Mouse (Mus musculus) lung, adult 2 months (tissue): ENCODE results near the gene Heca.

ENCODE experiments used
- CTCF ChIP-seq: fragments of 200-500 bp; IDR thresholded peaks from 2 replicates; pipeline ENCODE4 v1.5.1; 2011; ENCODE audit warnings: mild to moderate bottlenecking, low read length, control low read depth; ENCODE audit not compliant: insufficient read depth
- POLR2A ChIP-seq: fragments of 200-500 bp; IDR thresholded peaks from 2 replicates; pipeline ENCODE4 v1.6.1; 2011; ENCODE audit warnings: low read depth, mild to moderate bottlenecking, control low read depth, low read length, borderline replicate concordance; ENCODE audit errors: extremely low read depth

DNA sequence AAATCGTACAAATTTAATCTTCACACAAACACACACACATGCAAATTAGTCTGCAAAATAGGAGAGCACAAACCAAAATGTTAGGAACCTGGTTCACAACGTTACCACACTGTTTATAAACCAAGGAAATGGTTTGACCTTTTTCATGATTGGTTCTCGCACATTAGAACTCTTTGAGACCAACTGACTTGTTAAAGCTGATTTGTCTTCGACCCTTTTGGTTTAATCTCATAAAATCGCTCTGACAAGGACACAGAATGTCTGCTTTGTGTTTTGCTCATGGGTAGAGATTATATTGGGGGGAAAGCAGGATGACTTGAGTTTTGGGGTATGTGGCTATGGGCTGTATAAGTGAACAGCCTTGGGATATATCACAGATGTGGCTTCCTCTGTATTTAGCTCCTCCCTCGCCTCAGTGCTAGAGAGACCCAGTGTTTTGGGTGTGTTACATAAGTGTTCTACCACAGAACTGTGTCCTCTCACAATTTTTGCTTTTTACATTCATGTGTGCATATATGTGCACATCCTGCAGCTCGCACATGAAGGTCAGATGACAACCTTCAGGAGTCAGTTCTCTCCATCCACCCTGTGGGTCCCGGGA lies 40.1 kb upstream of the Heca start:
- no peak for TF ChIP-seq POLR2A
- no peak for TF ChIP-seq CTCF
